Comparison of ENCODE assay signal across 17 mouse cellular contexts in the genomic region with DNA sequence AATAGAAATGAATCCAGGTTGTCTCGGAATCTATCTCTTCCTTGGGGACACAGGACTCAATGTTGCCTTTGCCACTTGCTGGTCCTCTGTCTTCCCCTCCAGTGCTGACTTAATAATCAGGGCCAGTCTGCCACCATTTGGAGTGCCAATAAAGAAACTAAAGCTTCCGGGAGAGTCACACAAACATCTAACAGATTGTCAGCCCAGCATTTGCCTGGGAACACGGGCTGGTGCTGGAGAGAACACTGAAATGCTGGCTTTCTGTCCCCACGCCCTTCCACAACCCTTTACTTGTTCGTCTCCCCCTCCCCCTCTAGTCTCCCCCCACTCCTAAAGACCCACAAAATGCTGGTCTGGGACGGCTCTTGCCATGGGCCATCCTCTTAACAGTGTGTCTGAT.
"Had no signal": no experiment of that assay in that cellular context is flagged by ENCODE, and none has a peak within 500 bp of the region (broad histone marks: within the 10 kb centered on the region; RNA-seq: fewer than 3 reads in every experiment).

No protein-coding gene starts in this region.

- H3K9ac ChIP-seq: intestine, embryonic 15.5 days; liver, embryonic 13.5 days; stomach, embryonic 15.5 days had no signal

- DNase-seq: kidney, adult 11 months; kidney, postnatal 25 days; liver, embryonic 13.5 days; lung, adult 2 months; lung, postnatal 14 days; lung, postnatal 4 days; midbrain, embryonic 14.5 days; right cerebral cortex, adult 18-20 months; right cerebral cortex, postnatal 14 days; right cerebral cortex, postnatal 4 days; thymus, adult 18-20 months; thymus, postnatal 36 days had no signal

- H3K36me3 ChIP-seq: intestine, embryonic 15.5 days; liver, embryonic 13.5 days; stomach, embryonic 15.5 days had no signal

- H3K27ac ChIP-seq: intestine, embryonic 15.5 days; kidney, postnatal 0 days; left cerebral cortex, adult 2 months; liver, embryonic 13.5 days; stomach, embryonic 15.5 days had no signal

- H3K4me3 ChIP-seq: intestine, embryonic 15.5 days; left cerebral cortex, adult 2 months; liver, embryonic 13.5 days; stomach, embryonic 15.5 days had no signal

- ATAC-seq: intestine, embryonic 15.5 days had no signal

- H3K27me3 ChIP-seq: intestine, embryonic 15.5 days; liver, embryonic 13.5 days; stomach, embryonic 15.5 days had no signal

- H3K4me1 ChIP-seq: intestine, embryonic 15.5 days; liver, embryonic 13.5 days; stomach, embryonic 15.5 days had no signal

- H3K9me3 ChIP-seq: intestine, embryonic 15.5 days; liver, embryonic 13.5 days; stomach, embryonic 15.5 days had no signal

- H3K4me2 ChIP-seq: intestine, embryonic 15.5 days; liver, embryonic 13.5 days; midbrain, embryonic 11.5 days; stomach, embryonic 15.5 days had no signal
